Mouse (Mus musculus) ES-Bruce4 (cell line): ENCODE measurements around the gene Ntrk3.

Experiments used
- CTCF ChIP-seq: IDR thresholded peaks from one replicate; pipeline ENCODE4 v1.8.1; 2011; ENCODE audit warnings: low read depth, low read length
- POLR2A ChIP-seq: IDR thresholded peaks from one replicate; pipeline ENCODE4 v1.8.1; 2011; ENCODE audit warnings: low read length; ENCODE audit not compliant: insufficient read depth

DNA sequence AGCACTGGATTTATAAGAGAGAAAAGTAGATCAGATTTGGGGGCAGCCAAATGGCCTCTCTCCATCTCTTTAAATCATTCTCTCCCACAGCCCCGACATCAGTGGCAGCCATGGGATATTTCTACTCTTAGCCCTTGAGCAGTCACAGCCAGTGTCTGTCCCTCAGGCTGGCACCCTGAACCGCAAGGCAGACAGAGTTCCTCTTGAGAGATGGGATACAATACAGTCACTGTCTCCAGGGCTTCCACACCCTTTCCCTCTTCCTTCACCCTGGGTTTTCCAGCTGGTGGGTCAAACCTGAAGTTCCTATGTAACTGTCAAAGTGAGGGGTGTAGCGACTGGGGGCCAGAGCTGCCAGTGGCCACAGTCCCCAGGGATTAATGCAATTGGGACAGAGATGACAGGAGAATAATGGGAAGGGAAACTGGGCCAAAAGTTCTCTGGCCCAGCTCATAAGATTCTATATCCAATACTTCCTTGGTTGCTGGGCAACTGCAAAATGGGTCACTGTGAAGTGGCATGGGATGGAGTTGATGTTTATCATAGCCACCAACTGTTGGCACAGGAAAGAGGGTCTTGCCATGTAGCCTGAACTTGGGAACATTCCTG, 483.9 kb downstream of the Ntrk3 start:
- TF ChIP-seq CTCF, result no peak
- no peak for TF ChIP-seq POLR2A
